Mouse (Mus musculus): ENCODE measurements around the gene Polk.

Polk gene

DNA sequence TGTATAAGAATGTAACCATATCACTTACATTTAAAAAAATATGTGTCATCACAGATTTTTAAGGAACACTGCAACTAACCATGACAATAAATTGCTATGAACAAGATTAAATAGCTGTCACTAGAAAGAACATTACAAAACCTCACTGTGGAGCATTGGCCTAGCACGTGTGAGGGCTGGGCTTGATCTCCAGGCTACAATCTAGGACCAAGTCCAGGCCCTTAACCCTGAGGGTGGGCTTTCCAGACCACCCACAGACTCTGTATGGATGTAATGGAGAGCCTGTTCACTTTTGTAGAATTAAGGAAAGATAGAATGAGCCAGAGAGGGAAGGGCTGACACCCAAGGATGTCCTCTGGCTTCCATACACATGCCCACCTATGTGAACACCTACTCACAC, 79.7 kb downstream of the Polk start:
- DNase-seq (ENCODE audit: low spot score in 2 of 2), result no peak

DNA sequence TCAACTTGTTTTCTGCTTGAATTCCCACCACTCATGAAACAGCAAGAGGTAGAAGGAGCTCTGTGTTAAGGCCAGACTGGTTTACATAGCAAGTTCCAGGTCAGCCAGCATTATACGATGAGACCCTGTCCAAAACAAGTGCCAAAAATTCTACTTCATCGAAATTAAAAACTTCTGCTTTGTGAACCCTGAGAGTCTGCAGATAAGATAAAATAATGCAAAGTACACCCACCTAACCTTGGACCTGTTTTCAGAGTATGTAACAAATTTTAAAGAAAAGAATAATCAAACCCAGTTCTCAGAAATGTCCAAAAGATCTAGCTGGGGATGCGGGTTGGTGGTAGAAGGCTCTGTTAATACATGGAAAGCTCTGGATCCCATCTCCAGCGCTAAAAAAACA, 83.8 kb downstream of the Polk start:
- no peak for DNase-seq (ENCODE audit: low spot score in 2 of 2)

DNA sequence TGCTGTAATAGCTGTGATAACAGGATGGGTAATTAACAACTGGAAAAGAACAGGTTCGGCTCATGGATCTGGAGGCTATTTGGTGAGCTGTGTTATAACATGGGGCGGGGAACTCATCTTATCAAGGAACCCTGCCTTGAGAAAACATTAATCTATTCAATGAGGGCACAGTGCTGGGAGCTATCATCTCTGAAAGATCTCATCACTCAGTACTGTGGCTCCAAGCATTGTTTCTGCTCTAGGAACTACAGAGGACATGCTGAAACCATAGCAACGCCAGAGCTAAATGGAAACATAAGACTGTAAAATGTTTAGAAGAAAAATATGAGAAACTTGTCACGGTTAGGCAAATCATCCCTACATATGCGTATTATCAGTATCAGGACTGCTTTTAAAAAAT, 84.4 kb downstream of the Polk start:
- no peak for DNase-seq (ENCODE audit: low spot score in 2 of 2)

DNA sequence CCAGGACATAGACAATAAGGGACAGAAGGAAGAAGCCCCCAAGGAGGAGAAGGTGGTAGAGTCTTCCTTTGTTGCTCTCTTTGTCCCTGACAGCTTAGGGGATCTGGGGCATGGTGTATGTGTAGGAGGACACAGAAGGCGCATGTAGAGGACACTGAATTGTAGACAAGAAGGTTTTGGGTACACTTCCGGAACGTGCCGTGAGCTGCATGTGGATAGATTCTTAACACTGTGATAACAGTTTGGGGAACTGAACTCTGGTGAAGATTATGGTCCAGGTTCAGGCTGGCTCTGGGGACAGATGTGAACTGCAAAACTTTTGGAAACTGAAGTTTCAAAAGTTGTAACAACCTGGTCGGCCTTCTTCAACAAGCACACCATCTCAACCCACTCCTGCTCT, 84.8 kb downstream of the Polk start:
- no peak for DNase-seq (ENCODE audit: low spot score in 2 of 2)

DNA sequence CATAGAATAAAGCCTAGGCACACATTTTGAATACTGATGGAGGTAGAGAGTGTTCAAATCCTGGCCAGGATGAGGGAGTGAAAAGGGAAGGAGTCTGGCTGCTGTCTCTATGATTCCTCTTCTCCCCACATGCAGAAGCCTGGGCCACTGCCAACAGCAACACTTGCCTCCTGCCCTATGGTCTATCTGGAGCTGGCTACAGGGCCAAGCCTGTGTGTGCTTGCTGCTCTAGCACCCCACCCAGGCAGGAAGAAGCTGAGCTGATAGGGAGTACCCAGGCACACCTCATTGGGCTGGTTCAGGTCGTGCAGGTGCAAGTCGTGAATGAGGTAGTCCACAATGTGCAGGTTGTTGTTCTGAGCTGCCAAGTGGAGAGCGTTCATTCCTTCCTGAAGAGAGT, 88.1 kb downstream of the Polk start:
- DNase-seq (ENCODE audit: low spot score in 2 of 2), result no peak

DNA sequence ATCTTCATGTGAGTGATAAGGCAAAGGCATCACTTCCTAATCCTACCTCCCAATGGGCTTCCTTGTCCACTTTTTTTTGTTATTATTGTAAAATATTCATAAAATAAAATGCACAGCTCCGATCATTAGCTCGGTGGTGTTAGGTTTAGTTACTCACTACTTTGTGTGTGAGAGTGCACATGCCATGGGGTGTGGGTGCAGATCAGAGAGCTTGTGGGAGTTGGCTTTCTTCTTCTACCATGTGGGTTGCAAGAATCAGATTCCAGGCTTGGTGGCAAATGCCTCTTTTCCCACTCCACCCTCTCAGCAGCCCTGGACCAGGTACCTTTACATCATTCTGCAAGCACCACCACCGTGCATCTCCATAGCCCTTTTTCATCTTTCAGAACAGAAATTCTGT, 89.8 kb downstream of the Polk start:
- no peak for DNase-seq (ENCODE audit: low spot score in 2 of 2)

DNA sequence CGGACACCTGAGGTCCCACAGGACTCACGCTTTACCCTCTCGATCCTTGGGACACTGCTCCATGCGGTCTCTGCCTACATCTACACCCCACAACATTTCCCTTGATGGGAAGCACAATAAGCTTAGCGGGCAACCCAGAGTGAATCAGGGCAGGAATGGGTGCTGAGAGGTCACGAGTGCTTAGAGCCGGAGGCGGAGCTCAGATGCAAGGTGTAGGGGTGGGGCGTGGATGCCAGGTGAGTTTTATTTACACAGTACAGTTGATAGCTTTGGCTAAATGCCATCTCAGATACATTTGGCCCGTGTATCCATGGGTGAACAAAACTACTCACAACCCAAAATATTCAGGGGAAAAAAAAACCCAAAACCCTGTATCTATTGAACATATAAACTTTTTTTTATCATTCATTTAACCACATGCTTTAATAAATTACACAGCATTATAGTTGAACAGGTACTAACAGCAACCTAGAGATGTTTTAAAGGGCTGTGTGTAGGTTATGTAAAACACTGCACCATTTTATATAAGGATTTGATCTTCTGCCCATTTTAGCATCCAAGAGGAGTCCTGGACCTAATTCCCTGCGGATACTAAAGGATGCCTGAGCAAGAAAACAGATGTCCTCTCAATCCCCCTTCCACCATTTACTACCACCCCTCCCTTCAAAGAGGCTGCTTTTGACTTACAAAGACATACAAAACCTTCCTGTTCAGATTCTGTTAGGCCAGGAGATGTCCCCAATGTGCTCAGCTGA, 90.8 kb downstream of the Polk start:
- DNase-seq (ENCODE audit: low spot score in 2 of 2), result no peak

DNA sequence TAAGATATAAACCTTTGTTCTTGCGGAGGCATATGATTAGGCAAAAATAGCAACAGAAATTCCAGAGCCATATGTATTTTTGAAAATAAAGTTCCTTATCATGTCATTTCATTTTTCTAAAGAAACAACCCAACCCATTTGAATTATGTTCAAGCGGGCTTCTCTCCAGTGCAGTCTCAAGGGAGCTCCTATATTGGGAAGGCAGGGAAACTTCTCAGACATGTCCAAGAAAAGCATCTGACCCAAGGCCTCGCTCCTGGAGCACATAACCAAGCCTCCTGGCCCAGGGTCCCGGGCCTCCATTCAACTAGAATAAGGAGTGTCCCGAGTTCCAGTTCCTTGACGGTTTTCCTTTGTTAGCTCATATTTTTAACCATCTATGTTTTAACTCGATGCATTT, 91.5 kb downstream of the Polk start:
- DNase-seq (ENCODE audit: low spot score in 2 of 2), result no peak

DNA sequence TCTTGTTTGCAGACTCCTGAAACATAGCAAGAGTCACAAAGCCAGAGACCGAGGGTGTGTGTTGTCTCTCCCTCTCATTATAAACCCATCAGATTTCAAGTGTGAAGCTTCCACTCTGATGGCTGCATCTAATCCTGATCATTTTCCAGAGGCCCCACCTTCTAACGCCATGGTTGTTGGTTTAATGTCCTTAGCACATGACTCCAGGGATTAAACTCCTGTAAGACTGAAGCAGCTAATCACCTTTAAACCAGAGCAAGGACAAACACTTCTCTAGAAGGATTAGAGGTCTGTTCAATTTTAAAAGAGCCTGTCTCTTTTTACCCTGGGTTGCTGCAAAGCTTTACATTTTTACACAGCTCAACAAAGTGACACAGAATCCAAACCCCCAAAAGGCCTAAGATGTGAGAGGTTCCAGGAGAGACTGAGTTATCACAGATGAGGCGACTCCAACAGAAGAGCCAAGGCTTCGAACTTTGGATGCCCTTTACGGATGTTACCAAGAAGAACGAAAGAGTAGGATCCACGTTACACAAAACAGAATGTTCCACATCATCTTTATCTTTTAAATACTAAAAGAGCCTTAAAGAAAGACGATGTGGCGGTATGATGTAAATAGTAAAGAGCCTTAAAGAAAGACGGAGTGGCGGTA, 92.0 kb downstream of the Polk start:
- no peak for DNase-seq (ENCODE audit: low spot score in 2 of 2)

DNA sequence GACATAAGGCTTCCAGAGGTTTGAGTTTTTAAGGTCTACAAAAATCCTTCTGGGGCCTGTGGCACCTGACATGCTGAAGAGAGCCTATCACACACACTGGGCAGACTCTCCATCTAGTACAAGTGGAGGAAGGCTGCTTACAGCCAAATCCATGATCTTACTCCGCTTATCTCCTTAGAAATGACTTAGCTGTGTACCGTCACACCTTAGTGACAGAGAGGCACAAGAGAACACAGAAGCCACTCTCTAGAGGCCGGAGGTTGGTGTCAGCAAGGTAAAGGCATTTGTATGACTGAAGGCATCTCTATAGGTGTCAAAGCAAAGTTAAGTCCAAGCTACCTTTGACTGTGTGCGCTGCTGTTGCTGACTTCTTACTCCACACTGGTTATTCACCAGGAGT, 101.9 kb downstream of the Polk start:
- DNase-seq (ENCODE audit: low spot score in 2 of 2), result no peak

DNA sequence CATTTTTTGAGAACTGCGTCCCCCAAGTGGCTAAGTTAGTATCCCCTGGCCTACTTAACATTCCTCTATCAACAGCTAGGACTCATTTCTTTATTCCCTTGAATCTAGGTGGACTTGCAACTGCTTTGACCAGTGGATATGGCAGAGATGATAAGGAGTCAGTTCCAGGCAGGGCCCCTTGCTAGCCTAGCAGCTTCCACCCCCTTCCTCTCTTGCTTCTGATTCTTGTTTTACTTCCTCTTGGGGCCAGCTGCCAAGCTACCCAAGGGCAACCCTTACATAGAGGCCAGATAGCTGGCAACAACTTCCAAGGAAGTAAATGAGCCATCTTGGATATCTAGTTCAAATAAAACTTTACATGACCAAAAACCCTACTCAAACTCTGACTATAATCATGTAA, 105.5 kb downstream of the Polk start:
- DNase-seq (ENCODE audit: low spot score in 2 of 2), result no peak

DNA sequence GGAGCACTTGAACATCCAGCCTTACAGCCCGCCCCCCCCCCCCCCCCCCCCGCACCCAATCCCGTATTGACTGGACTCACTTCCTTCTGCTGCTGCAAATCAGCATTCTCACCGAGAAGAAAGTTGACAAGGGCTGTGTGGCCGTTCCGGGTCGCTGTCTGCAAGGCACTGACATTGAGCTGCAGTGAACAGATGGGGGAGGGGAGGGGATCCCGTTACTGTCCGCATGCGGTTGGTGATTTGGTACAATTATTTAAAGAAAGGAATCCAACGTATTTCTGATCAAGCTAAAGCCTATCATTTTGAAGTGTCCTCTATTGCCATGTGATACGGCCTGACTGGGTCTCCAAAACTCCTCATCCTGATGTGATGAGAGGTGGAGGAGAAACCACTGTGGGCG, 106.6 kb downstream of the Polk start:
- DNase-seq (ENCODE audit: low spot score in 2 of 2), result no peak

DNA sequence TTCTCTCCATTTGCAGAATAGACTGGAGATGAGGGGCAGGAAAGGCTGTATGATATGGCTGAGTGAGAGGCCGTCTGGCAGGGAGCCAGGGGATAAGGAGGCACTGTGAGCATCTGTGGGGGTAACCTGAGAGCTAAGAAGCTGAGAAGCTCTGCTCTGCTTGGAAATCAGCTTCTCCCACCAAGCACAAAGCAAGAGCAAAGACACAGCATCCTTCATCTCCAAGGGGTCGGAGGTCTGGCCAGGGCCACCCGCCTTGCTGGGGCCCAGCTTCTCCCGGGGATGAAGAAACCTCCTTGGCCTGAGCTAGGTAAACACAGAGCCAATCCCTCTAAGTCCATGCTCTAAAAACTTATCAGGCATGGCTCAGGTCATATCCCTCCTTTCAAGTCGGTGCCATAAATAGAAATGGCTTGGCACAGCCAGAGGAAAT, 107.5 kb downstream of the Polk start:
- no peak for DNase-seq (ENCODE audit: low spot score in 2 of 2)

DNA sequence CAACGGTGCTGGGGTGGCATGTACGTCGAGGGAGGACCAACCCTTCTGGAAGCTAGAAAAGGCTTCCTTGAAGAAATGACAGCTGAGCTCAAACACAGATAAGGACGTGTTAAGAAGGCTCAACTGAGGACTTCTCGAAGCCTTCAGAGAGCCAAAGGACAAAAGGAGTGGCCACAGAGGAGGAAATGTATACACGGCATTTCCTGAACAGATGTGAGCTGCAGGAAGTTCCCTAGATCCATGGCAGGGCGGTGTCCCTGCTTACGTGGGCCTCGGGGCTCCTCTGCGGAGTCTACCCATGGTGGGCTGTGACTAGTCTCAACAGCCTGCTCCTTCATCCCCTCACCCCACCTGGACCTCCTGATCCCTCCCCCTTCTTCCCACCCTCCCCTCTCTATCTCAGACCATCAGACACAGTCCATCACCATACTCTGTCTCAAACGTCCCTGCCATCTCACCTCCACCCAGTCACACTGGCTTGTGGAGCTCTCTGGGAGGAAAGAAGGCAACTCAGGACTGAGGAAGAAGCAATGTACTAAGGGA, 108.7 kb downstream of the Polk start:
- DNase-seq (ENCODE audit: low spot score in 2 of 2), result no peak

DNA sequence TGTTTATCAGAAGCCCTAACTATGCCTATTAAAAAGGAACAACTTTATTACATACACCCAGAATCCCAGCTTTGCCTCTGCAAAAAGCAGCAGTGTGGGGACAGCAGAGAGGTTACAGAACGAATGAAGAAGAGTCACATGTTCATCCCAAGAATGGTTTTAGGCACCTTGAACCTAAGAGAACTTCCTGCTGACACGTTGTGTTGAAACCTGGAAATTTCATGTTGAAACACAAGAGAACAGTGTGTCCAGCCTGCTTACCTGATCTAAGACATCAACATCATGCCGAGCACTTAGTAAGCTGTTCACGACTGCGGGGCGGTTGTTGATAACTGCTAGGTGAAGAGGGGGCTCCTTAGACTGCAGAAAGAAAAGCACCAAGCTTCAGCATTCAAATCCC, 109.3 kb downstream of the Polk start:
- DNase-seq (ENCODE audit: low spot score in 2 of 2), result no peak

DNA sequence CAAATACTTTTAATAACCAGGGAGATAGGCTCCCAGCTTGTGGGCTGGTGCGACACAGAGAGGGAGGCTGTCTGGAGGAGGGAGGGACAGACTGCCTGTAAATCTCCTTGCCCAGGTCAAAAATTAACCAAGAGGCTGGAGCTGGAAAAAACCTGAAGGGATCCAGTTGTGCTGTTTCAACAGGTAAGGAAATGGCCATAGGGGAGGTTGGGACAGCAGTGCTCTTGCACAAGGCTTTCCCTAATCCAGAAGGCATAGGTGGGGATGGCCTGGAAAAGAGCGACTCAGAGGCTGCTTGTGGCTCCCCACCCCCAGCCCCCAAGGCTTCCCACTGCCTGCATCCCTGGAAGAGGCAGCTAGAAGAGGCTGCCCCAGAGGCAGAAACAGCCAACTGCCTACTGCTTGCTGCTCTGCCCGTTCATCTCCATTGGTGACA, 110.0 kb downstream of the Polk start:
- DNase-seq (ENCODE audit: low spot score in 2 of 2), result no peak

DNA sequence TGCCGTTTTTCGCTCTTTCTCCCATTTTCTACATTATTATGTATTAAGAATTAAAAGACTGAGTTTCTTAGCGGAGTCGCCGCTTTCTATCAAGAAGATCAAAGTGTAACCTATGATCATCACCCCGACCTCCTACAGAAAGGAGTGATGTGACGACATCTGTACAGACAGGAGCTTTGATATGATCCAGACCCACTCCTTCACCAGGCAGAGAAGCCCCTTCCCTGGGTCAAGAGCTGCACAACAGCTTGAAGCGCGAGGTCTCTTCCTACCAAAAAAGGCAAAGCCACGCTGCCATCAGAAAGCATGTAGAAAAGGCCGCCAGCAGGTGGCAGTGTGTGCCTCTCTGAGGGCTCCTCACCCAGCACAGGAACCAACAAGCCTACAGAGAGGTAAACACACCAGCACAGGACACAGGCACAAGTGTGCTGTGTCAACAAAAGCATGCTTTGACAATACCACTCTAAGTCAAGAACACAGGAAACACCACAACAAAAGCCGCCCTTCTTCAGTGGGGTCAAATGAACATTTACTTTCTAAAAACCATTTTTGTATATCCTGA, 110.7 kb downstream of the Polk start:
- peak; percentile 70 to 81 for DNase-seq (ENCODE audit: low spot score in 2 of 2)
